Mouse (Mus musculus): ENCODE measurements around the gene Golph3. TPM values are rescaled to one million over a fixed set of nuclear protein-coding genes. Genes with fewer than 3 reads are reported as not detected.
"Not testable (repeated sequence)": the region's sequence is repeated elsewhere in the genome, so short reads cannot be mapped to it uniquely, and the experiment has no call there.

The Golph3 gene
- polyA plus RNA-seq, 1 experiment from 2014 or later, result 89.9 TPM

DNA sequence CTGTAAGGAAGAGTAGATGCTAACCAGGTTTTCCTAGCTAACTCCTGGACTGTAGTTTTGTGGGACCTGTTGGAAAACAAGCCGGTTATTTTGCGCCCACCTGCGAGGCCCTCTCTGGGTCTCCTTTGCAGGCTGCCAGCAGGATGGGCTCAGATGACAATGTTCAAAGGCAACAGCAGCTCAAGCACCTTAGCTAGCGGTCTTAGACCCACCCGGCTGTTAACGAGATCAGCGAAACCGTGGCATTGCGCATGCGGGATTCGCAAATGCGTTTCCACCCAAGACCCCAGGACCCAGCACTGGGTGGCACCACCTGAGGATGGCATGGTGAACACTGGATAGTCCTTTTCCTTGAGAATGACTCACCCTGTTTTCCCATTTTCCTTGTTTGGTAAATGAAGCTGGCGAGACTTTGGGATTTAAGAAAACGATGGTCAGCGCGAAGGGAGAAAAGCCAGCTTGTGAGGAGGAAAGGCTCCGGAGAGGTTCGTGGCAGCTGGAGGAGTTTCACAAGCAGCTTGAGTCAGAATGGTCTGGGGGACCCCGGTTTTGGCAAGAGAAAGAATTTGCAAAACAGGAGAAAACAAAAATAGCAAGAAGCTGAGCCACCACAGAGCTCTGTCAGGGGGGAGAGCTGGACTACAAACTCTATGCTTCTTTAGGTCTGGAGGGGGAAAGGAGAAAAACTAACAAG is 39.4 kb downstream of the Golph3 start:
- no peak for ATAC-seq (ENCODE audit: insufficient number of reproducible peaks, insufficient read depth, low FRiP score, low TSS enrichment, low read depth)
- Histone ChIP-seq H3K4me1 (0 out of 2 replicates have a peak, but pooled peaks cover under 1% of the 10 kb centered on the region), H3K9me3 (no peaks in the 10 kb centered on the region), H3K4me2 (no peak overlapping the region), H3K9ac (no peak overlapping the region), H3K36me3 (peaks cover 37% of the 10 kb centered on the region), H3K27ac (no peak overlapping the region), H3K4me3 (no peak overlapping the region), H3K27me3 (no peaks in the 10 kb centered on the region)
- WGBS, result 78% methylated on average over 19 of the region's 19 CpGs

DNA sequence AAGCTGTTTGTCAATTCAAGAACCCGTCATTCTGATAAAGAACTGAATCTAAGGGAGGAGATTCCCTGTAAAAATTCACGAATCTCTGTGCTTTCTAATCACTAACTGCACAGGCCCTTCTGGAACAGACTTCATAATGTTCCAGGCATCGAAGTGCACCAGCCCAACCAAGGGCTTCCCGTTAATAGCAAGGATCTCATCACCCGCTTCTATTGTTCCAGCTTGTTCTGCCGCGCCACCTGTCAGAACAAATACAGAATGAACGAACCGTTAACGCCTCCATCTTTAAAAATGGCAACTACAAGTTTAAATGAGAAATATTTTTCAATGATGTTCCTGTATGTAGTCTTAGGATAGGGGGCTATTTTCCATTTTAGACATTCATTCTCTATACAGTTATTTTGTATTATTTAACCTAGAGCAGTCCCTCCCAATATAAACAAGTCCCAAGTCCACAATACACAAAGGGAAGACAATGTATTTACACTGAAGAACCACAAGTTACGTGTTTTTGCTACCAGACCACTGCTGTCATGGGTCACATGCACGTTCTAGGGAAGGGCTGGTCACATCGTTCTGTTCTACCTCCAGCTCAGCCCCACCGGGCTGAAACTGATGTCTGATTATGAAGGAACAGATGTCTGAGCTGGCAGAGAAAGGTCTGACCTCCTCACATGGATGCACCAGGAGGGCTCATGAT is 40.9 kb downstream of the Golph3 start:
- no peak overlapping the region for H3K27ac ChIP-seq
- no peak overlapping the region for H3K4me3 ChIP-seq
- ATAC-seq (ENCODE audit: insufficient number of reproducible peaks, insufficient read depth, low FRiP score, low TSS enrichment, low read depth), result no peak
- no peak overlapping the region for H3K9ac ChIP-seq
- H3K36me3 ChIP-seq, result peaks cover 30% of the 10 kb centered on the region
- H3K4me1 ChIP-seq, result peaks cover 9% of the 10 kb centered on the region; the same call in 1 of the 2 replicates
- H3K27me3 ChIP-seq, result no peaks in the 10 kb centered on the region
- H3K4me2 ChIP-seq, result no peak overlapping the region
- no peaks in the 10 kb centered on the region for H3K9me3 ChIP-seq
- WGBS, result 91% methylated on average over 14 of the region's 14 CpGs

DNA sequence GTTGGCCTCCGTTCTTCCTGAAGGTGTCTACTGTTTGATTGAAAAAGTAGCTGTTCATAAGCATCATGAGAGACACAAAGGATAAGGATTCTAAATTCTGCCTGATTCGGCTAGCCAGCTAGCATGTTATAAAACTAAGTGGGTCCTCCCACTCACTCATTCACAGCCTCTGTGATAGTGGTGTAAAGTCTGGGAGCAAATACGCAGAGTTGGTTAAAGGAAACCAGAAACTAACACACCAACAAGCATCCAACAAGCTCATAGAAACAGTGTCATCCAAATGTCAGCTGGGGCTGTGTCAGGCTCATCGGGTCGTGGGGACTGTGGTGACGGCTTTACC is 41.4 kb downstream of the Golph3 start:
- no peak overlapping the region for H3K27ac ChIP-seq
- no peak overlapping the region for H3K4me3 ChIP-seq
- no peaks in the 10 kb centered on the region for H3K9me3 ChIP-seq
- no peak overlapping the region for H3K4me2 ChIP-seq
- peaks cover 29% of the 10 kb centered on the region for H3K36me3 ChIP-seq
- WGBS, result 87% methylated on average over 6 of the region's 6 CpGs
- H3K4me1 ChIP-seq, result peaks cover 9% of the 10 kb centered on the region; the same call in 1 of the 2 replicates
- H3K27me3 ChIP-seq, result no peaks in the 10 kb centered on the region
- ATAC-seq (ENCODE audit: insufficient number of reproducible peaks, insufficient read depth, low FRiP score, low TSS enrichment, low read depth), result no peak
- H3K9ac ChIP-seq, result no peak overlapping the region

DNA sequence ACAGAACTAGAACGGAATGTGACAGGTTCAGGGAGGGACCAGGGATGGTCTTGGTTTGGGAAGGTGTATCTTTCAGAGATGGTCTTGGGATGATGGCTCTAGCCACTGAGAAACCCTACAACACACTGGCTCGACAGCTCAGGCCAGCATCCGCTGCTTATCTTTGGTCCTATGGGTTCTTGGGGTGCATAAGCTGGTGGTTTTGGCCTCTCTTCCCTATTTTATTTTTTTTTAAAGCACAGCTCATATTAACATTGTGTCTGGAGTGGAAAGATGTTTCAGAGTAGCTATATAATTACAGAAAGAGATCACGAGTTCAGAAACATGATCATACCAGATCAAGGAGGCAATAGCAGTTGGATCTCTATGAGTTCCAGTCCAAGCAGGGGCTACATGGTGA is 42.8 kb downstream of the Golph3 start:
- peaks cover 9% of the 10 kb centered on the region; the same call in 1 of the 2 replicates for H3K4me1 ChIP-seq
- no peak for ATAC-seq (ENCODE audit: insufficient number of reproducible peaks, insufficient read depth, low FRiP score, low TSS enrichment, low read depth)
- no peaks in the 10 kb centered on the region for H3K9me3 ChIP-seq
- H3K4me2 ChIP-seq, result no peak overlapping the region
- no peak overlapping the region for H3K27ac ChIP-seq
- H3K4me3 ChIP-seq, result no peak overlapping the region
- H3K9ac ChIP-seq, result no peak overlapping the region
- WGBS, result 85% methylated on average over 4 of the region's 4 CpGs
- H3K36me3 ChIP-seq, result peaks cover 28% of the 10 kb centered on the region
- no peaks in the 10 kb centered on the region for H3K27me3 ChIP-seq

DNA sequence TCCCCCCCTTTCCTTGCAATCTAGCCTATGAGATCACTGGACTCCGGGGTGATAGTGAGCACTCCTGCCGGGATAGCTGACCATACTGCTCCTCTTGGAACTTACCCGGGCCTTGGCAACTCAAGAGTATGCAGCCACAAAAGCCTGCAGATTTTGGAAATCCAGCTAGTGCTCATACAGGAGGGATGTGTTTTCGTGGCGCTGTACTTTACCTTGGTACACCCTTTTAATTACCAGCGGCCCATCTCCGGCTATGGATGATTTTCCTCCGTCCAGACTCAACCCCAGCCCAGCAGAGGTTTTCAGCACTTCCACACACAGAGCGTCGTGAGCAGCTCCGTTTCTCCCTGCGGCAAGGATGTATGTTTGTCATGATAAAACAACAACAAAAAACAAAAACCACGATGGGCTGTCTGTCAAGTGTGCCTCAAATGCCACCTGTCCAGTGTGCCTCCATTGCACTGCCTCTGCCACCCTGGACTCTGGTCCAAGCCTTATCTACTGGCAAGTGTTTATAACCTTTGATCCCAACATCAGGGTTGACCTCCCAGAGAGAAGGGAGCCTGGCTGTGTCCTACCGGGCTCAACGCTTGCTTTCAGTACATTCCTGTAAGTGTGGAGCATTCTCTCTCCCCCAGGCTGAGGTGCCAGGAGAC is 44.3 kb downstream of the Golph3 start:
- no peak overlapping the region for H3K4me3 ChIP-seq
- no peaks in the 10 kb centered on the region for H3K9me3 ChIP-seq
- H3K36me3 ChIP-seq, result peaks cover 20% of the 10 kb centered on the region; the same call in 1 of the 2 replicates
- H3K9ac ChIP-seq, result no peak overlapping the region
- no peak overlapping the region for H3K4me2 ChIP-seq
- H3K4me1 ChIP-seq, result peaks cover 9% of the 10 kb centered on the region; the same call in 1 of the 2 replicates
- 85% methylated on average over 15 of the region's 15 CpGs for WGBS
- H3K27ac ChIP-seq, result no peak overlapping the region
- no peaks in the 10 kb centered on the region for H3K27me3 ChIP-seq
- ATAC-seq (ENCODE audit: insufficient number of reproducible peaks, insufficient read depth, low FRiP score, low TSS enrichment, low read depth), result no peak

DNA sequence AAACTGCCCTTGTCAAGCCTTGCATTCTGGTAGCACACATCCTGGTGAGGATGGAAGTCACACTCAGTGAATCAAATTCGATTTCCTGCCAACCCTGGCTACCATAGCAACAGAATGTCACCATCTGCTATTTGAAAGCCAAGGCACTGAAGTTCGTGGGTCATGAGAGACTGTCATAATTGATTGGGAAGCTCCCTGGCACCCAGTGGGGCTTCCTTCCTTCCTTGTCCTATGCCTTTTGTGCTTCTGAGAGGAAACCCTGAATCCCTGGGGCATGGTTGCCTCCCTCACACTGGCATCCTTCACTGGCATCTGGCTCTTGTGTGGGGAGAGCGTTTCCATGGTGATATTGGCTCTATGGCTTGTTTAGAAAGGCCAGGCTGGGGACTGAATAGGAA is 44.8 kb downstream of the Golph3 start:
- H3K27ac ChIP-seq, result no peak overlapping the region
- no peak overlapping the region for H3K4me3 ChIP-seq
- 44% methylated on average over 3 of the region's 3 CpGs for WGBS
- peaks cover 9% of the 10 kb centered on the region for H3K4me1 ChIP-seq
- H3K36me3 ChIP-seq, result peaks cover 15% of the 10 kb centered on the region; the same call in 1 of the 2 replicates
- no peak overlapping the region for H3K4me2 ChIP-seq
- ATAC-seq (ENCODE audit: insufficient number of reproducible peaks, insufficient read depth, low FRiP score, low TSS enrichment, low read depth), result no peak
- H3K27me3 ChIP-seq, result no peaks in the 10 kb centered on the region
- H3K9ac ChIP-seq, result no peak overlapping the region
- no peaks in the 10 kb centered on the region for H3K9me3 ChIP-seq

DNA sequence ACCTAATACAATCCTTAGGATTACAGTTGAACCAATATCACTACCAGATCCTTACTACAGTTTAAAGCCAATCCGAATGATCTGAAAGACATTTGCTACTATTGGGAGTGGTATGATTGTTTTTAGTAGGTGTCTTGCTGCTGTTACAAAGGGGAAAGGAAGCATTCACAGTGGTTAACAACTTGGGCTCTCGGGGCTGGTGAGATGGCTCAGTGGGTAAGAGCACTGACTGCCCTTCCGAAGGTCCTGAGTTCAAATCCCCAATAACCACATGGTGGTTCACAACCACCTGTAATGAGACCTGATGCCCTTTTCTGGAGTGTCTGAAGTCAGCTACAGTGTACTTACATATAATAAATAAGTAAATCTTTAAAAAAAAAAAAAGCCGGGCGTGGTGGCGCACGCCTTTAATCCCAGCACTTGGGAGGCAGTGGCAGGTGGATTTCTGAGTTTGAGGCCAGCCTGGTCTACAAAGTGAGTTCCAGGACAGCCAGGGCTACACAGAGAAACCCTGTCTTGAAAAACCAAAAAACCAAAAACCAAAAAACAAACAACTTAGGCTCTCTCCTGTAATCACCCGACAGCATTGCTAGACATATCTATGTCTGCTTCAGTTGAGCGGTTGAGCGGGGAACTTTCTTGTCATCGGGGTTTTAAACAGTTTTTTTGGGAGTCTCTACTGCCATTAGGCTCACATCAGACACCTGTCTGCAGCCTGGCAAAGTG is 45.5 kb downstream of the Golph3 start:
- peaks cover 10% of the 10 kb centered on the region; the same call in 1 of the 2 replicates for H3K36me3 ChIP-seq
- H3K9me3 ChIP-seq; H3K27me3 ChIP-seq; H3K9ac ChIP-seq; H3K27ac ChIP-seq; ATAC-seq (ENCODE audit: insufficient number of reproducible peaks, insufficient read depth, low FRiP score, low TSS enrichment, low read depth); H3K4me3 ChIP-seq; H3K4me2 ChIP-seq: not testable (repeated sequence)
- WGBS, result 92% methylated on average over 11 of the region's 11 CpGs
- H3K4me1 ChIP-seq, result peaks cover 14% of the 10 kb centered on the region

DNA sequence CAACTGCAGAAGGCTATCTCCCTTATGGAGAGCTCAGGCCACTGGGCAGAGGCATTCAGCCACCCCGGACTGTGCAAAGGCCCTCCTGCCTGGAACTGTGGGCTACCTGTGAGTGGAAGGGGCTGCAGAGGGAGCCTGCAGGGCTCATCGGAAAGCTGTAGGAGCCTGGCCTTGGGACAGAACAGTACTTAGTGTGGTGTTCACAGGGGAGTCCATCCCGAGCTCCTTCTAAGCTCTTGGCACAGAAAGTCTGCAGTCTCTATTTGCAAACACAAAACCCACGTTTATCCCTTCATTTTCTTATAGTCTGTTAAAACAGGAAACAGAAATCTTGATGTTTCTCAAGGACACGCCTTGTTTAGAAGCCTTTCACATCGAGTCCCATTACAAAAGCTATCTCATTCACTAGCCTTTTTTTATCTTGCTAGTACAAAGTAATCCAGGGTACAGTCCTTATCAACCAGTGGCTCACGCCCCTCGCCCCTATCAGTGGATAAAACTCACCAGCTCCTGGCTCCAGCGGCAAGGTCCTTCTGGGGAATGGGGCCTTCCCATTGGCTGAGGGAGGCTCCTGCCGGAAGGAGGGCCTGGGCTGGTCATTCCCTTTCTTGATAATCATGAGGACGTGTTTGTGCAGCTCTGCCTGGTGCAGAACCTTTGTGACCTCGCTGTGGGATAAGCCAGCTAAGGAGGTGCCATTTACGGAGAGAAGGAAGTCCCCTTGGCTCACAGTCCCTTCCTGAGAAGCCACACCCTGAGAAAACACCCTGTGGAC is 46.2 kb downstream of the Golph3 start:
- Histone ChIP-seq H3K9ac (no peak overlapping the region), H3K27me3 (no peaks in the 10 kb centered on the region; the same call in 1 of the 2 replicates), H3K4me1 (peaks cover 14% of the 10 kb centered on the region), H3K4me2 (no peak overlapping the region), H3K4me3 (no peak overlapping the region), H3K36me3 (peaks cover 10% of the 10 kb centered on the region; the same call in 1 of the 2 replicates), H3K27ac (no peak overlapping the region; the same call in 1 of the 2 replicates), H3K9me3 (no peaks in the 10 kb centered on the region)
- WGBS, result 62% methylated on average over 13 of the region's 13 CpGs
- ATAC-seq (ENCODE audit: insufficient number of reproducible peaks, insufficient read depth, low FRiP score, low TSS enrichment, low read depth), result no peak

DNA sequence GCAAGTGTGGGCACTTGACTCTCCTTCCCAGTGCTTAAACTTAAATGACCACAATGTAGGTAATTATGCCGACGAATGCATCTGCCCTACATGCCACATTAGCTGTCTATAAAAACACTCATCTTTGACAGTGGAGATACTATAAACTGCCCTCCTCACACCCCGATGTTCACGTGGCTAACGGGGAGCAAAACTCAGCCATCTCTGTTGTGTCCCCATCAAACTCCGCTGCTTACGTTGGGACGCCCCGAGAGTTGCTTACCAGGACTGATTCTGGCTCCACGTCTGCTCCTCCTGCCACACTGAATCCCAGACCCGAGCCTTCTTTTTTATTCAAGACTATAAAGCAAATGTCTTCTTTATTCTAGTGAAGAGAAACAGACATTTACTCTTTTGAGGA is 47.1 kb downstream of the Golph3 start:
- Histone ChIP-seq H3K4me1 (peaks cover 16% of the 10 kb centered on the region), H3K4me2 (no peak overlapping the region)
- WGBS, result 77% methylated on average over 11 of the region's 11 CpGs

DNA sequence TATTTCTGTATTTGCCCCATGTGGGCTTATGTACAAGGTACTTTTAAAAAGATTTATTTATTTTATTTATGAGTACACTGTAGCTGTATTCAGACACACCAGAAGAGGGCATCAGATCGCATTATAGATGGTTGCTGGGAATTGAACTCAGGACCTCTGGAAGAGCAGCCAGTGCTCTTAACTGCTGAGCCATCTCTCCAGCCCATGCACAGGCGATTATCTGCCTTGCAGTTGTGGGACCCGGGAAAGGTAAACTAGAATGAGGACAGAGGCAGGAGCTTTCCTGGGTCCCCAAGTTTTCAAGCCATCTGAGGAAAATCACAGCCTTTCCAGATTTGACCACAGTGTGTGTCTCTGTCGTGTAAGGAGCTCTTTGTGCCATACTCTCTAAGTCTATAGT is 47.6 kb downstream of the Golph3 start:
- Histone ChIP-seq H3K4me3 (no peak overlapping the region), H3K4me2 (no peak overlapping the region), H3K4me1 (peaks cover 21% of the 10 kb centered on the region), H3K27ac (no peak overlapping the region), H3K36me3 (peaks cover 10% of the 10 kb centered on the region), H3K9ac (no peak overlapping the region), H3K9me3 (no peaks in the 10 kb centered on the region), H3K27me3 (no peaks in the 10 kb centered on the region; the same call in none of the 2 replicates)
- no peak for ATAC-seq (ENCODE audit: insufficient number of reproducible peaks, insufficient read depth, low FRiP score, low TSS enrichment, low read depth)
- WGBS, result 80% methylated on average over 4 of the region's 4 CpGs

More for the DNA sequence above, 47.1 kb downstream of the Golph3 start:
- Histone ChIP-seq H3K27ac (no peak overlapping the region), H3K4me3 (no peak overlapping the region), H3K9ac (no peak overlapping the region), H3K36me3 (peaks cover 9% of the 10 kb centered on the region; the same call in 1 of the 2 replicates), H3K27me3 (no peaks in the 10 kb centered on the region; the same call in none of the 2 replicates), H3K9me3 (no peaks in the 10 kb centered on the region)
- no peak for ATAC-seq (ENCODE audit: insufficient number of reproducible peaks, insufficient read depth, low FRiP score, low TSS enrichment, low read depth)

DNA sequence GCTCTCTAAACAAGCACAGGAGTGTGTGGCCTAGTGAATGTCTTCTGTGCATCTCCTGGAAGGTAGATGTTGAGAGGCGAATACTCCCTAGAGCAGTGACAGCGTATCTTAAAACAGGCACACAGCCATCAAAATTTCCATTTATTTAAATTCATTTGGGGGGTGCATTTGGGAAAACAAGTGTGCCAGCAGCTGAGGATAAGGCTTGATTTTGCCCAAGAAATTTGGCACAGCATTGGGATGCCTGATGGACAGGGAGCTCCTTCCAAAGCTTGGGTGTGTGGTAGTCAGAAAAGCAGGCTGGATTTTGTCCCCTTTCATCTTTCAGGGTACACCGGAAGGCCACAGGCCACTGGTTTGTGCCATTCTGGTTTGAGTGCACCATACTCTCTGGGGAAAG is 48.8 kb downstream of the Golph3 start:
- no peak overlapping the region for H3K4me2 ChIP-seq
- no peaks in the 10 kb centered on the region for H3K9me3 ChIP-seq
- H3K9ac ChIP-seq, result no peak overlapping the region
- H3K4me3 ChIP-seq, result no peak overlapping the region
- H3K4me1 ChIP-seq, result peaks cover 29% of the 10 kb centered on the region
- H3K36me3 ChIP-seq, result peaks cover 20% of the 10 kb centered on the region
- WGBS, result 92% methylated on average over 3 of the region's 3 CpGs
- ATAC-seq (ENCODE audit: insufficient number of reproducible peaks, insufficient read depth, low FRiP score, low TSS enrichment, low read depth), result no peak
- H3K27me3 ChIP-seq, result peaks cover 9% of the 10 kb centered on the region
- no peak overlapping the region for H3K27ac ChIP-seq

All from embryonic facial prominence, embryonic 13.5 days (tissue).